Mouse (Mus musculus) limb, embryonic 11.5 days (tissue): ENCODE data around the gene Gpatch2. TPM values are rescaled to one million over a fixed set of nuclear protein-coding genes. Genes with fewer than 3 reads are reported as not detected.

ENCODE experiments used
- ATAC-seq: fragments of 200-750 bp; cut with Nextera tagmentation; 2 replicates; pipeline ENCODE4 v1.8.0; 2017; ENCODE audit warnings: low read depth; ENCODE audit not compliant: insufficient number of reproducible peaks, low FRiP score, low TSS enrichment
- DNase-seq: peaks from one replicate; pipeline ENCODE4 v3.0.0-alpha.2; 2015; ENCODE audit warnings: low spot score
- H3K27ac ChIP-seq: fragments of 300-500 bp; sonication (generic); replicated peaks from 2 replicates; pipeline ENCODE4 v1.5.1; 2014; ENCODE audit warnings: low read depth, mild to moderate bottlenecking, low read length
- H3K27me3 ChIP-seq: fragments of 300-500 bp; sonication (generic); 2 replicates; pipeline ENCODE4 v1.6.1; 2014; ENCODE audit warnings: mild to moderate bottlenecking, low read length, mixed read lengths; ENCODE audit not compliant: control insufficient read depth, insufficient read depth
- H3K36me3 ChIP-seq: fragments of 300-500 bp; sonication (generic); 2 replicates; pipeline ENCODE4 v1.6.1; 2014; ENCODE audit warnings: mild to moderate bottlenecking, low read length, moderate library complexity, mixed read lengths; ENCODE audit not compliant: control insufficient read depth, insufficient read depth
- H3K4me1 ChIP-seq: fragments of 300-500 bp; sonication (generic); 2 replicates; pipeline ENCODE4 v1.6.1; 2014; ENCODE audit warnings: low read length, mixed read lengths; ENCODE audit not compliant: control insufficient read depth, insufficient read depth
- H3K4me2 ChIP-seq: fragments of 300-500 bp; sonication (generic); 2 replicates; pipeline ENCODE4 v1.6.1; 2014; ENCODE audit warnings: low read depth, mild to moderate bottlenecking, moderate library complexity; ENCODE audit not compliant: severe bottlenecking
- H3K4me3 ChIP-seq: fragments of 300-500 bp; sonication (generic); 2 replicates; pipeline ENCODE4 v1.5.1; 2014; ENCODE audit warnings: low read depth, low read length
- H3K9ac ChIP-seq: fragments of 300-500 bp; sonication (generic); 2 replicates; pipeline ENCODE4 v1.6.1; 2014; ENCODE audit warnings: mild to moderate bottlenecking, low read length
- H3K9me3 ChIP-seq: fragments of 300-500 bp; sonication (generic); 2 replicates; pipeline ENCODE4 v1.6.1; 2016; ENCODE audit warnings: low read length; ENCODE audit not compliant: control insufficient read depth
- WGBS: fragments of 180-500 bp; shearing (Covaris S2); extraction: QIAGEN DNeasy Blood & Tissue Kit; methylation state at CpG from one replicate; pipeline ENCODE4 v1.1.7; 2014; 5-methylcytosine and 5-hydroxymethylcytosine counted together
- polyA plus RNA-seq: library from polyadenylated mRNA; unstranded; fragments of >200 nt; fragmentation: Nextera tagmentation; extraction: Ambion mirVana; gene quantifications from 2 replicates; pipeline ENCODE4 v1.2.1, GENCODE M21; 2014

Gene Gpatch2
- polyA plus RNA-seq, 1 experiment from 2014 or later = 25.2 TPM

- Histone ChIP-seq H3K4me1 (no peaks in the 10 kb centered on the region), H3K36me3 (no peaks in the 10 kb centered on the region), H3K4me2 (no peak overlapping the region), H3K27me3 (no peaks in the 10 kb centered on the region), H3K27ac (no peak overlapping the region), H3K9ac (no peak overlapping the region), H3K4me3 (no peak overlapping the region), H3K9me3 (no peaks in the 10 kb centered on the region)
- 96% methylated on average over 26 of the region's 26 CpGs for WGBS
- ATAC-seq = no peak
- DNase-seq = no peak
Observed at GRCm38 (mm10) chr1:187348053-187348820, 132.9 kb downstream of the Gpatch2 start.

- WGBS = 85% methylated on average over 14 of the region's 14 CpGs
- no peak overlapping the region for H3K27ac ChIP-seq
- H3K36me3 ChIP-seq = no peaks in the 10 kb centered on the region
- no peak overlapping the region for H3K9ac ChIP-seq
- no peak overlapping the region for H3K4me2 ChIP-seq
- H3K4me1 ChIP-seq = no peaks in the 10 kb centered on the region
- H3K4me3 ChIP-seq = no peak overlapping the region
- DNase-seq (no peak), ATAC-seq (no peak)
- H3K9me3 ChIP-seq = no peaks in the 10 kb centered on the region
- H3K27me3 ChIP-seq = no peaks in the 10 kb centered on the region
Observed at GRCm38 (mm10) chr1:187348859-187349258, 133.6 kb downstream of the Gpatch2 start.

GRCm38 (mm10) chr1:187356169-187356568 is 140.9 kb downstream of the Gpatch2 start:
- no peak overlapping the region for H3K9ac ChIP-seq
- ATAC-seq = no peak
- no peaks in the 10 kb centered on the region for H3K36me3 ChIP-seq
- no peak for DNase-seq
- H3K9me3 ChIP-seq = no peaks in the 10 kb centered on the region
- H3K27me3 ChIP-seq = no peaks in the 10 kb centered on the region
- WGBS = 74% methylated on average over 15 of the region's 15 CpGs
- H3K4me1 ChIP-seq = no peaks in the 10 kb centered on the region
- H3K4me3 ChIP-seq = no peak overlapping the region
- H3K27ac ChIP-seq = no peak overlapping the region
- no peak overlapping the region for H3K4me2 ChIP-seq

- Histone ChIP-seq H3K4me2 (no peak overlapping the region), H3K9ac (no peak overlapping the region), H3K27ac (no peak overlapping the region), H3K36me3 (no peaks in the 10 kb centered on the region), H3K27me3 (no peaks in the 10 kb centered on the region), H3K4me3 (no peak overlapping the region), H3K4me1 (no peaks in the 10 kb centered on the region), H3K9me3 (no peaks in the 10 kb centered on the region)
- no peak for ATAC-seq
- WGBS = 92% methylated on average over 8 of the region's 8 CpGs
- DNase-seq = no peak
Observed at GRCm38 (mm10) chr1:187356904-187357303, 141.6 kb downstream of the Gpatch2 start.

GRCm38 (mm10) chr1:187360240-187360639 is 144.9 kb downstream of the Gpatch2 start:
- no peak for DNase-seq
- WGBS = 36% methylated on average over 3 of the region's 3 CpGs

GRCm38 (mm10) chr1:187362536-187362935 is 147.2 kb downstream of the Gpatch2 start:
- H3K27ac ChIP-seq = no peak overlapping the region
- no peak for DNase-seq
- 91% methylated on average over 5 of the region's 5 CpGs for WGBS
- no peak overlapping the region for H3K9ac ChIP-seq
- no peak for ATAC-seq
- H3K9me3 ChIP-seq = no peaks in the 10 kb centered on the region
- H3K27me3 ChIP-seq = no peaks in the 10 kb centered on the region
- H3K4me3 ChIP-seq = no peak overlapping the region
- no peaks in the 10 kb centered on the region for H3K4me1 ChIP-seq
- H3K36me3 ChIP-seq = no peaks in the 10 kb centered on the region
- no peak overlapping the region for H3K4me2 ChIP-seq

More at GRCm38 (mm10) chr1:187360240-187360639, 144.9 kb downstream of the Gpatch2 start:
- H3K36me3 ChIP-seq = no peaks in the 10 kb centered on the region
- H3K27ac ChIP-seq = no peak overlapping the region
- no peak overlapping the region for H3K9ac ChIP-seq
- no peak overlapping the region for H3K4me2 ChIP-seq
- no peaks in the 10 kb centered on the region for H3K9me3 ChIP-seq
- ATAC-seq = no peak
- no peak overlapping the region for H3K4me3 ChIP-seq
- H3K4me1 ChIP-seq = no peaks in the 10 kb centered on the region
- no peaks in the 10 kb centered on the region for H3K27me3 ChIP-seq

- 85% methylated on average over 3 of the region's 3 CpGs for WGBS
- ATAC-seq (no peak), DNase-seq (no peak)
- Histone ChIP-seq H3K4me2 (no peak overlapping the region), H3K9ac (no peak overlapping the region), H3K36me3 (no peaks in the 10 kb centered on the region), H3K4me1 (no peaks in the 10 kb centered on the region), H3K9me3 (no peaks in the 10 kb centered on the region), H3K27ac (no peak overlapping the region), H3K27me3 (no peaks in the 10 kb centered on the region), H3K4me3 (no peak overlapping the region)
Observed at GRCm38 (mm10) chr1:187365424-187365823, 150.1 kb downstream of the Gpatch2 start.

- Histone ChIP-seq H3K27me3 (no peaks in the 10 kb centered on the region), H3K27ac (no peak overlapping the region), H3K4me1 (no peaks in the 10 kb centered on the region), H3K4me2 (no peak overlapping the region), H3K9me3 (no peaks in the 10 kb centered on the region), H3K4me3 (no peak overlapping the region), H3K9ac (no peak overlapping the region), H3K36me3 (no peaks in the 10 kb centered on the region)
- WGBS = 55% methylated on average over 2 of the region's 2 CpGs
- ATAC-seq = no peak
- no peak for DNase-seq
Observed at GRCm38 (mm10) chr1:187366806-187367205, 151.5 kb downstream of the Gpatch2 start.

GRCm38 (mm10) chr1:187369049-187369448 is 153.7 kb downstream of the Gpatch2 start:
- Histone ChIP-seq H3K4me1 (no peaks in the 10 kb centered on the region), H3K27me3 (no peaks in the 10 kb centered on the region), H3K9ac (no peak overlapping the region), H3K27ac (no peak overlapping the region), H3K4me2 (no peak overlapping the region), H3K9me3 (no peaks in the 10 kb centered on the region), H3K4me3 (no peak overlapping the region), H3K36me3 (no peaks in the 10 kb centered on the region)
- ATAC-seq (no peak), DNase-seq (no peak)
- WGBS = 77% methylated on average over 2 of the region's 2 CpGs
